Mouse (Mus musculus): ENCODE measurements around the gene Serpina3m.
"Not testable (repeated sequence)": the region's sequence is repeated elsewhere in the genome, so short reads cannot be mapped to it uniquely, and the experiment has no call there.

Gene Serpina3m

DNA sequence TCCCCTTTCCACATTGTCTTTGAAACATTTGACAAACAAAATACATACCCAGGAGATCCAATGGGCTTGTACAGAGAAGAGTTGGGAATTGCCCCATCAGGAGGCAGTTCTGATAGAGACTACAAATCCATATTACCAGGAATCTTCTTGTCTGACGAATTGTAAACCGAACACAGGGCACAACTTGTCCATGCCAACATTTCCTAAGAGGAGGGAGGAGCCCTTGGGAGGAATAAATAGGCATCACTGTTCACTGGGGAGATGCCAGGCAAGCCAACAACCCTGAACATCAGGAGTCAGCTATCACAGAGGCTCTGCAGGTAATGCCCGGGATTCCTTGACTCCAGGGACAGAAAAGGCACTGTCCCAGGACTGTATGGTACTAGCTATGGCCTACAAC, at the start of gene Serpina3m, which contains the start of gene Serpina3k:
Gene Serpina3m (plus strand): TSS at position 261 of the 400 bp plus-strand sequence.
Gene Serpina3k (plus strand): TSS at position 261 of the 400 bp plus-strand sequence.
- DNase-seq: not testable (repeated sequence)

DNA sequence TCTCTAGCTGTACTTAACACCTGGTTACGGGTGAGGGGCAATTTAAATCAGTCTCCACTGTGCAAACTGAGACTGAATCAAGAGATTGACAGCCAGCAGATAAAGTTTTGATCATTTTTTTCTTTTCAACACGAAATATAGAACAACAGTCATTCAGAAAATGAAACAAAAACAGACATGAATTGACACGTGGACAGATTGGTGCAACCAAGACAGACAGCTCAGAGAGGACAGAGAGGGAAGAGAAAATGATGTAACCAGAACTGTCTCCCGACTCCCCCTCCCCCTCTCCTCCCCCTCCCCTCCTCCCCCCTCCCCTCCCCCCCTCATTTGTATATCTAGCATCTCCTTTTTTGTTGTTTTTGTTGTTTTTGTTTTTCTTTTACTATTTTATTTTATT, 48.4 kb upstream of the Serpina3m start:
- no peak for DNase-seq

- no peak for DNase-seq
Observed at GRCm38 (mm10) chr12:104293963-104294362, 44.3 kb upstream of the Serpina3m start.

DNA sequence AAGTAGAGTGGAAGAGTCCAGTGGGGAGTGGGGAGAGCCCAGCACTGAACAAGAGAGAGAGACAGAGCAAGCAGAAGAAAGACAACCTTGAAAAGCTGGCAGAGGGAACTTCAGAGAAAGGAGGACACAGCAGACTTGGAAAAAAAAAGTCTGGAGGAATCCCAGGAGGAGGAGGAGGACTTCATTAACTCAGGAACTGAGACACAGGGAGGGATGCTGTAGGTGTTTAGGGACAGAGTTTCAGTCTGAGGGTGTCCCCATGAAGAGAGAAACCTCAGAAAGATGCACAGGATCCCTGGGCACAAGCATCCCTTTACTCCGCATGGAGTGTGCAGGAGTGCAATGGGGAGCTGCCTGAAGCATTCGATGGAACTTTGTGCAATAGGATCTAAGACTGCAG, 40.2 kb upstream of the Serpina3m start:
- no peak for DNase-seq

GRCm38 (mm10) chr12:104305991-104306390, 32.3 kb upstream of the Serpina3m start:
- no peak for DNase-seq

- DNase-seq: no peak
Observed at GRCm38 (mm10) chr12:104314253-104314652, 24.0 kb upstream of the Serpina3m start, which contains the start of gene Serpina3j. Gene Serpina3j, plus strand, starts transcription at chr12:104314553.

DNA sequence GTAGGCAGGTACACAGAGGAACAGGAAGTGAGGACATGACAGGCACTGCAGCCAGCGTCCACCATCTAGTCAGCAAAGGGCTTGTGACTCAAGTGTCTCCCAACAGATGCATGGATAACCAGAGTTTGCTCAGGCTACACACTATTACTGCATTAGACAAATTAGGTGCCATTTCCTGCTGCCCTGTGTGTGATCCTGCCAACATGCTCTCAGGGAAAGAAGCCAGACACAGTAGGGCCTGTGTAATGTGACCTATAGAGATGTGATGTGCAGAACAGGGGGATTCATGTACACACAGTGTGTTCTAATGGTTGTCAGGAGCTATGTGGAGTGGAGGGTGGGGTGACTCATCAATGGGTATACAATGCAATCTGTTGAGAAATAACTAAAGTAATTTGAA, 15.8 kb upstream of the Serpina3m start:
- DNase-seq: no peak

DNA sequence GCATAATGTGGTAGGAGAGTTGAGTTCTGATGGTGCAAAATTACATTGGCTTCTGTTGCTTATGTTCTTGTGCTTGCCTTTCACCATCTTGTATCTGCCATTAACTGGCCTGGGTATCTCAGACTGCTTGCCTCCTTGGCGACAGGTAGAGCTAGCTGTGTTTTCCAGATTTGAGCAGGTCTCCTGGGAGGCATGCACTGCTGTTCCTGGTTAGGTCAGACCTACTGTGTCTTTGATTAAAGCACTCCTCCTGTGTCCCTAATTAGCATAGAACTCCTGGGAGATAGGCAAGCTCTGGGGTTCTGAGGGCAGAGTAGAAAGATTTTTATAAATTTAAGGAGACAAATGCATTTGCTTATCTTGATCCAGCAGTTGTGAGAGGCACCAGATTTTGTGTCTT, 6.6 kb upstream of the Serpina3m start:
- DNase-seq: no peak

GRCm38 (mm10) chr12:104336873-104337272, 1.4 kb upstream of the Serpina3m start:
- not testable (repeated sequence) for DNase-seq

DNA sequence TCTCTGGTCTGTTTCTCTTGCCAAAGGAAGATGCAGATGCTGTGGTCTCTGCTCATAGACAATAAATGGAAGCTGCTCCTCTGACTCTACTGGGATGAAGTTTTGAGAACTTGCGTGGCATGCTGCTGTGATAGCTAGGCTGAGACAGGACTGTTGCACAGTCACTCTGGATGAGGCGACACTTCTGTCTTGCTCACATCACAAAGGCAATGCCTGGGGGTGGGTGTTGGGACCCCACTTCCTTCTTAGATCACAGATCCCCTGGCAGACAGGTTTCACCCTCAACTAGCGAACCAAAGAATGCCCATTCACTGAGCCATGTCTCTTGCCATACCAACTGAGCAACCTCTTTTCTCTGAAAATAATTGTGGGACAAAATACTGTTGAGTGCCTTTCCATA, 419 bp downstream of the Serpina3m start:
- no peak for DNase-seq

DNA sequence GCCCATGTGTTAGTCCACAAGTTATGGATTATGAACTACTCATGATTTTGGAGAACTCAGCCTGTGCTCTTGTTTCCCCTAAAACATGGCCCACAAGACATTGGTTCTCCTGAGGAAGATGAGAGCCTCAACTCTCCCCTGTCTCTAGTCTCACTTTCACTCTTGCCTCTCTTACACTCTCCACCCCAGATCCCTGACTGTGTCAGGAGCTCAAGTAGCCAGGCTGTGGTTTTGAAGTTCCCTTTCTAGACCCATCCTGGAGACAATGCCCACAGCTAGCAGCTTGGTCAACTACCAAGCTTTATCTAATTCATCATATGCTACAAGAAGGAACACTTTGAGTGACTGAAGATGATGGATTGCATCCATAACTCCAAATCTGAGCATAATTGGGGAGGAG, 4.2 kb downstream of the Serpina3m start:
- not testable (repeated sequence) for DNase-seq

DNA sequence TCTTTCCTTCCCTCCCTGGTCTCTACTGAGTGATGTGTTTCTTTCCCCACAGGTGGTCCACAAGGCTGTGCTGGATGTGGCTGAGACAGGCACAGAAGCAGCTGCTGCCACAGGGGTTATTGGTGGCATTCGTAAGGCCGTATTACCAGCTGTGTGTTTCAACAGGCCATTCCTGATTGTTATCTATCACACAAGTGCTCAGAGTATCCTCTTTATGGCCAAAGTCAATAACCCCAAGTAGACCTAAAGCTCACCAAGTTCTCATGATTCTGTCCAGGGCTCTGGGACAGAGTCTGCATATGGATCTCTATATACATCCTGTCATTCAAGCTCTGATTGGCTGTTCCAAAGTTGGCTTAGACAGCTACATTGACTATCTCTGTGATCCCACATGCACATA, 6.9 kb downstream of the Serpina3m start:
- no peak for DNase-seq

- DNase-seq: no peak
Observed at GRCm38 (mm10) chr12:104345707-104346106, 7.4 kb downstream of the Serpina3m start.

DNA sequence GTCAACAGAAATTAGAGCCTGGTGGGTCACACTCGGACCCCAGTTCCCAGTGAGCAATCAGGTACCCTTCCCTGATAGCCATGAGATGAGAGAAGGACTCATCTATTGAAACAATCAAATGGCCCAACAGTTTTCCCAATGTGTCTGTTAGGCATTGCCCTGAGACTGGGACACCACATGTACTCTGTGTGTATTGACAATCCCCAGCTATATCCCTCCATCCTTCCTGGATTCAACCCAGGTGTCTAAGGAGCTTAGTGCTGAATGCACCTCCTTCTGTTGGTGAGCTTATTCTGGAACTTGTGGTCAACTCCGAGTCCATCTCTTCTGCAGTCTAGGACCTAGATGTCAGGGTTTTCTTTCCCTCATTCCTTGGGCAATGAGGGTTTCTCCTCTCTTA, 8.8 kb downstream of the Serpina3m start:
- DNase-seq: no peak

DNA sequence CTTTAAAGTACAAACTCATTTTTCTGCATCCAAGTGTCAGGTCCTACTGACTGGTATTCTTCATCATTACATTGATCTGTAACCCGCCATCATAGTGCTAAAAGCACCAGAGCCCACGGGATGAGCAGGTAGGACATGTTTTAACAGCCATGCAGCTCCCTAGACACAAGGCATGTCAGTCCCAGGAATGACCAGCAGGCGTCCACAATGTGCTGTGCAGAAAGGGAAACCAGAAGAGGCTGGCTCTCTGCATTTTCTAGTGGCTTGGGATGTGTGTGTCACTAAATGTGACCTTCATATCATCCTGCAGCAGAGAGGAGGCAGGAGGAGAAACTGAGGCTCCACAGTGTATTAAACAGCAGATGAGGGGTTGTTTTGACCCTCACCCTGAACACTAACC, 13.5 kb downstream of the Serpina3m start:
- DNase-seq: peak; percentile 50

DNA sequence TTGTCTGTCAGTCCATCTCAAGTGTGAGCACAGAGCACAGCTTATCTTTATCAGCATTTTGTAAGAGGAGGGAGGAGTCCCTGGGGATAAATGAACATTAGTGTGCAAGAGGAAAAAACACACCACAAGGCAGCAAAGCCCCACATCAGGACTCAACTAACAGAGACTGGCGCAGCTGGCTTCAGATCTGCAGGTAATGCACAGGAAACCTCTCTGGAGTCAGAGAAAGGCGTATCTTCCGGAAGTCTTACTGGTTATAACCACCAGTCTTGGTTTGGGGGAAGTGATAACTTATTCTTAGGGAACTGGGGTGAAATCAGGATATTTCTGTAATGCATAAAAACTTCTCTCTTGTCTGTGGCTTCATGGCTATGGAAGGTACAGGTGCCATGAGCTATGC, 17.7 kb downstream of the Serpina3m start:
- DNase-seq: no peak

GRCm38 (mm10) chr12:104369986-104370385, 31.7 kb downstream of the Serpina3m start:
- no peak for DNase-seq

DNA sequence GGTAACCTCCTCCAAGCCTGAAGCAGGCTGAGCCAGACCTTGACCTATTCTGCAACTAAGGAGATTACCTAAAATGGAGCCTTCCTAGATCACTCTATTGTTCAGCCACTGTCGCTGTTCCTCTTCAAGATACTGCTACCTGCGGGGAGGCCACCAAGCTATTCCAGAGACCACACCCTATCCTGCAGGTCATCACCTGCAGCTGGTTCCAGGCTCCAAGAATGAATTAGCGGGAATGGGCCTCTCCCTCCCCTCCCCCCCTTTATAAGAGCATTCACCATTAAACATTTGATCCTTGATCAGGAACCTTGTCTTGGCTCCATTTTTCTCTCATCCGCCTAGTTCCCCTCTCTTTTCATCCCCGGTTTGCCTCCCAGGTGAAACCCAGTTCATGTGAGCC, 38.9 kb downstream of the Serpina3m start:
- DNase-seq: not testable (repeated sequence)

- DNase-seq: not testable (repeated sequence)
Observed at GRCm38 (mm10) chr12:104378351-104378750, 40.1 kb downstream of the Serpina3m start.

- DNase-seq: not testable (repeated sequence)
Observed at GRCm38 (mm10) chr12:104378815-104379214, 40.5 kb downstream of the Serpina3m start.

- DNase-seq: no peak
Observed at GRCm38 (mm10) chr12:104379856-104380255, 41.6 kb downstream of the Serpina3m start.

DNA sequence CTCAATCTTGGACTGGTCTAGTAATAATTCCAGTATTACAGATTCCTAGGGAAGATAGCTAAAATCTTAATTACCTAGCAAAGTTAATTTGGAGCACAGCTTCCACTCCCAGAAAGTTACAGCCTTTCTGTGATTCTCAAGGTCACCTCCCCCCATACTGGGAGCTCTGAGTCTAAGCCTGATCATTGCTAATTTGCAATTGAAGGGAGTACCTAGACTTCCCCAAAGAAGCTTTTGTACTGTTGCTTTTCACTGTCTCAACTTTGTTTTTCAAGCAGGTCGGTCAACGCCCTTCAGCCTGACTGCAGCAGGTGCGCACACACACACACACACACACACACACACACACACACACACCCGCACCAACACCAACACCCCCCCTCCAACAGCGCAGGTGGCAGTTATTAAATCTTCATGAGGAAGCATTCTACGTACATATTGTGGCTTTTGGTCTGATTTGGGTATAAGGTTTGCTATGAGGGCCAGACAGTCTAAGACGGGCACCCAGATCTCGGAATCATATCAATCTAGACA, 42.9 kb downstream of the Serpina3m start:
- not testable (repeated sequence) for DNase-seq

DNA sequence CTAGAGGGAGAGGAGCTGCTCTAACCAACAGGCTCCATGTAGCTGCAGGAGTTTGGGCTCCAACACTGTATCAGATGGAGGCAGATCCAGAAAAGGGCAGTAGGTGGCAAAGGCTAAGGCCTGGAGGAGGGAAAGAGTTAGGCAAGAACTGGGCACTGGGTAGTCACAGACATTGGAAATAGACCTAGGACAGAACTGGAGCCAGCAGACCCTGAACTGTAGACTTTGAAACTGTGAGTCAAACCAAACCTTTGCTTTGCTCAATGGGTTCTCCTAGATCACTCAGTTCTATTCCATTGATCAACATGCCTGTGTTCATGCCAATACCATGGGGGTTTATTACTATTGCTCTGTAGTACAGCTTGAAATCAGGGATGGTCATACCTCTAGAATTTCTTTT, 47.7 kb downstream of the Serpina3m start:
- DNase-seq: not testable (repeated sequence)

GRCm38 (mm10) chr12:104386878-104387277, 48.6 kb downstream of the Serpina3m start:
- DNase-seq: not testable (repeated sequence)

DNA sequence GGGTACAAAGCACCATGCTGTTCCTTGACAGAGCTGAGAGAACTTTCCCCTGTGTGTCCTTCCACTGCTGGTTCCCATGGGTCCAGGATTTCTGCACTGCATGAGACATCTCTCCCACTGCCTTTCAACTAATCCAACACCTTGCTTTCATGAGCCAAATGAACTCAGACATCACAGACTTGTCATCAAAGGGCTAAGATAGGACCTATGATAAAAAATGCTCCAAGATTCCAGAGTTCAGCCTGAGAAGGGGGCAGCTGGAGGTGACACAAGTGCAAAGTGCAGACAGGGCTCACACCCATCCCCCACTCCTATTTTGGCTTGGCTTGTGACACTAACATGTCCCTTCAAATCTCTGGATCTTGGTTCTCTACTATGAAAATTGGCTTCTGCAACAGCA, 50.2 kb downstream of the Serpina3m start:
- DNase-seq: no peak
